Mouse (Mus musculus): ENCODE results near the gene Rgs7.

- TF ChIP-seq POLR2A (IDR thresholded peaks at IDR 0.05; ENCODE audit: low read depth, low read length) (no peak), CTCF (conservative IDR thresholded peaks at IDR 0.05; ENCODE audit: insufficient read depth, insufficient read length, low read depth, low read length) (no peak)
These were observed 48.4 kb upstream of the Rgs7 start for GRCm38 (mm10) chr1:175540700-175541099.
